Mouse (Mus musculus): ENCODE data around the gene Pus10. TPM values are rescaled to one million over a fixed set of nuclear protein-coding genes. Genes with fewer than 3 reads are reported as not detected.
A peak's percentile ranks its signal among the peaks of the same experiment; 100 is the strongest.

The Pus10 gene
- polyA plus RNA-seq, 1 experiment from 2014 or later, result 23.9 TPM

- Histone ChIP-seq H3K27ac (no peak overlapping the region), H3K36me3 (peaks cover 11% of the 10 kb centered on the region; the same call in 1 of the 2 replicates), H3K27me3 (no peaks in the 10 kb centered on the region), H3K4me2 (no peak overlapping the region), H3K4me1 (no peaks in the 10 kb centered on the region), H3K9me3 (no peaks in the 10 kb centered on the region), H3K9ac (no peak overlapping the region), H3K4me3 (no peak overlapping the region)
- 76% methylated on average over 2 of the region's 2 CpGs for WGBS
- ATAC-seq (ENCODE audit: insufficient number of reproducible peaks, low FRiP score, low TSS enrichment, low read depth), result no peak
Measured at GRCm38 (mm10) chr11:23698526-23698925, 33.1 kb downstream of the Pus10 start.

- Histone ChIP-seq H3K9ac (no peak overlapping the region), H3K27ac (no peak overlapping the region), H3K36me3 (peaks cover 12% of the 10 kb centered on the region; the same call in 1 of the 2 replicates), H3K9me3 (no peaks in the 10 kb centered on the region), H3K4me1 (no peaks in the 10 kb centered on the region), H3K4me2 (no peak overlapping the region), H3K4me3 (no peak overlapping the region), H3K27me3 (no peaks in the 10 kb centered on the region)
- ATAC-seq (ENCODE audit: insufficient number of reproducible peaks, low FRiP score, low TSS enrichment, low read depth), result no peak
- 38% methylated on average over 3 of the region's 3 CpGs for WGBS
Measured at GRCm38 (mm10) chr11:23699414-23700095, 34.1 kb downstream of the Pus10 start.

GRCm38 (mm10) chr11:23701831-23702230, 36.4 kb downstream of the Pus10 start:
- Histone ChIP-seq H3K4me1 (no peaks in the 10 kb centered on the region), H3K9me3 (no peaks in the 10 kb centered on the region), H3K36me3 (peaks cover 6% of the 10 kb centered on the region; the same call in 1 of the 2 replicates), H3K4me2 (no peak overlapping the region), H3K4me3 (no peak overlapping the region), H3K27me3 (no peaks in the 10 kb centered on the region), H3K27ac (no peak overlapping the region), H3K9ac (no peak overlapping the region)
- no peak for ATAC-seq (ENCODE audit: insufficient number of reproducible peaks, low FRiP score, low TSS enrichment, low read depth)
- 94% methylated on average over 3 of the region's 3 CpGs for WGBS

- peaks cover 25% of the 10 kb centered on the region for H3K36me3 ChIP-seq
- H3K4me2 ChIP-seq, result no peak overlapping the region
- H3K4me3 ChIP-seq, result no peak overlapping the region
- WGBS, result 86% methylated on average over 7 of the region's 7 CpGs
- no peaks in the 10 kb centered on the region for H3K4me1 ChIP-seq
- H3K27me3 ChIP-seq, result no peaks in the 10 kb centered on the region
- no peaks in the 10 kb centered on the region for H3K9me3 ChIP-seq
- ATAC-seq (ENCODE audit: insufficient number of reproducible peaks, low FRiP score, low TSS enrichment, low read depth), result no peak
- no peak overlapping the region for H3K9ac ChIP-seq
- H3K27ac ChIP-seq, result no peak overlapping the region
Measured at GRCm38 (mm10) chr11:23704604-23705294, 39.3 kb downstream of the Pus10 start.

GRCm38 (mm10) chr11:23712299-23712698, 46.8 kb downstream of the Pus10 start:
- Histone ChIP-seq H3K4me2 (no peak overlapping the region), H3K27ac (0 out of 2 replicates have a peak overlapping the region, but pooled peaks have one; percentile 27), H3K27me3 (no peaks in the 10 kb centered on the region), H3K4me1 (no peaks in the 10 kb centered on the region), H3K36me3 (peaks cover 69% of the 10 kb centered on the region), H3K9ac (no peak overlapping the region), H3K4me3 (no peak overlapping the region), H3K9me3 (no peaks in the 10 kb centered on the region)
- no peak for ATAC-seq (ENCODE audit: insufficient number of reproducible peaks, low FRiP score, low TSS enrichment, low read depth)
- 89% methylated on average over 3 of the region's 3 CpGs for WGBS

- Histone ChIP-seq H3K9ac (no peak overlapping the region), H3K36me3 (peaks cover 63% of the 10 kb centered on the region), H3K4me3 (no peak overlapping the region), H3K9me3 (no peaks in the 10 kb centered on the region), H3K4me1 (no peaks in the 10 kb centered on the region), H3K4me2 (no peak overlapping the region), H3K27me3 (no peaks in the 10 kb centered on the region), H3K27ac (no peak overlapping the region)
- ATAC-seq (ENCODE audit: insufficient number of reproducible peaks, low FRiP score, low TSS enrichment, low read depth), result no peak
- 94% methylated on average over 2 of the region's 2 CpGs for whole genome bisulfite sequencing
Measured at GRCm38 (mm10) chr11:23718856-23719255, 53.4 kb downstream of the Pus10 start.

GRCm38 (mm10) chr11:23719825-23720224, 54.4 kb downstream of the Pus10 start:
- Histone ChIP-seq H3K27ac (no peak overlapping the region), H3K4me2 (no peak overlapping the region), H3K4me3 (no peak overlapping the region), H3K9ac (no peak overlapping the region), H3K4me1 (no peaks in the 10 kb centered on the region), H3K27me3 (no peaks in the 10 kb centered on the region), H3K9me3 (no peaks in the 10 kb centered on the region), H3K36me3 (peaks cover 61% of the 10 kb centered on the region)
- no peak for ATAC-seq (ENCODE audit: insufficient number of reproducible peaks, low FRiP score, low TSS enrichment, low read depth)
- WGBS, result 80% methylated on average over 3 of the region's 3 CpGs

GRCm38 (mm10) chr11:23722326-23722725, 56.9 kb downstream of the Pus10 start:
- peaks cover 58% of the 10 kb centered on the region for H3K36me3 ChIP-seq
- ATAC-seq (ENCODE audit: insufficient number of reproducible peaks, low FRiP score, low TSS enrichment, low read depth), result no peak
- no peaks in the 10 kb centered on the region for H3K27me3 ChIP-seq
- H3K9me3 ChIP-seq, result no peaks in the 10 kb centered on the region
- no peak overlapping the region for H3K27ac ChIP-seq
- H3K9ac ChIP-seq, result no peak overlapping the region
- no peaks in the 10 kb centered on the region for H3K4me1 ChIP-seq
- WGBS, result 46% methylated on average over 2 of the region's 2 CpGs
- no peak overlapping the region for H3K4me2 ChIP-seq
- no peak overlapping the region for H3K4me3 ChIP-seq

- Histone ChIP-seq H3K9ac (no peak overlapping the region), H3K9me3 (no peaks in the 10 kb centered on the region), H3K4me3 (no peak overlapping the region), H3K36me3 (peaks cover 55% of the 10 kb centered on the region), H3K27ac (no peak overlapping the region), H3K27me3 (no peaks in the 10 kb centered on the region), H3K4me2 (no peak overlapping the region), H3K4me1 (no peaks in the 10 kb centered on the region)
- ATAC-seq (ENCODE audit: insufficient number of reproducible peaks, low FRiP score, low TSS enrichment, low read depth), result no peak
- 82% methylated on average over 2 of the region's 2 CpGs for WGBS
Measured at GRCm38 (mm10) chr11:23725850-23726249, 60.4 kb downstream of the Pus10 start.

- Histone ChIP-seq H3K27ac (no peak overlapping the region), H3K4me2 (no peak overlapping the region), H3K4me1 (no peaks in the 10 kb centered on the region), H3K9me3 (no peaks in the 10 kb centered on the region), H3K36me3 (peaks cover 55% of the 10 kb centered on the region), H3K9ac (no peak overlapping the region), H3K4me3 (no peak overlapping the region), H3K27me3 (no peaks in the 10 kb centered on the region)
- 79% methylated on average over 2 of the region's 2 CpGs for WGBS
- no peak for ATAC-seq (ENCODE audit: insufficient number of reproducible peaks, low FRiP score, low TSS enrichment, low read depth)
Measured at GRCm38 (mm10) chr11:23726441-23726840, 61.0 kb downstream of the Pus10 start.

GRCm38 (mm10) chr11:23728186-23728585, 62.7 kb downstream of the Pus10 start:
- Histone ChIP-seq H3K4me2 (no peak overlapping the region), H3K27ac (no peak overlapping the region), H3K9ac (no peak overlapping the region), H3K9me3 (no peaks in the 10 kb centered on the region), H3K4me3 (no peak overlapping the region), H3K36me3 (peaks cover 45% of the 10 kb centered on the region), H3K27me3 (no peaks in the 10 kb centered on the region), H3K4me1 (no peaks in the 10 kb centered on the region)
- 87% methylated on average over 2 of the region's 2 CpGs for WGBS
- ATAC-seq (ENCODE audit: insufficient number of reproducible peaks, low FRiP score, low TSS enrichment, low read depth), result no peak

GRCm38 (mm10) chr11:23730120-23730519, 64.6 kb downstream of the Pus10 start:
- H3K27ac ChIP-seq, result no peak overlapping the region
- H3K9ac ChIP-seq, result no peak overlapping the region
- WGBS, result 84% methylated on average over 4 of the region's 4 CpGs
- no peak for ATAC-seq (ENCODE audit: insufficient number of reproducible peaks, low FRiP score, low TSS enrichment, low read depth)
- no peak overlapping the region for H3K4me2 ChIP-seq
- no peak overlapping the region for H3K4me3 ChIP-seq
- H3K9me3 ChIP-seq, result no peaks in the 10 kb centered on the region
- H3K27me3 ChIP-seq, result no peaks in the 10 kb centered on the region
- H3K4me1 ChIP-seq, result no peaks in the 10 kb centered on the region
- H3K36me3 ChIP-seq, result peaks cover 42% of the 10 kb centered on the region

Data from limb, embryonic 15.5 days (tissue).